Mouse (Mus musculus) inflammation-experienced regulatory T-cells, adult 16 weeks (primary cell): ENCODE data around the gene Lrrc75b. TPM values are rescaled to one million over a fixed set of nuclear protein-coding genes. Genes with fewer than 3 reads are reported as not detected.

Experiments used
- polyA plus RNA-seq: library from polyadenylated mRNA; unstranded; fragments of 100-300 nt; shearing (Covaris generic); gene quantifications from one replicate; pipeline ENCODE4 v1.2.1, GENCODE M21; 2017

Lrrc75b gene
- polyA plus RNA-seq = 0.09 TPM

DNA sequence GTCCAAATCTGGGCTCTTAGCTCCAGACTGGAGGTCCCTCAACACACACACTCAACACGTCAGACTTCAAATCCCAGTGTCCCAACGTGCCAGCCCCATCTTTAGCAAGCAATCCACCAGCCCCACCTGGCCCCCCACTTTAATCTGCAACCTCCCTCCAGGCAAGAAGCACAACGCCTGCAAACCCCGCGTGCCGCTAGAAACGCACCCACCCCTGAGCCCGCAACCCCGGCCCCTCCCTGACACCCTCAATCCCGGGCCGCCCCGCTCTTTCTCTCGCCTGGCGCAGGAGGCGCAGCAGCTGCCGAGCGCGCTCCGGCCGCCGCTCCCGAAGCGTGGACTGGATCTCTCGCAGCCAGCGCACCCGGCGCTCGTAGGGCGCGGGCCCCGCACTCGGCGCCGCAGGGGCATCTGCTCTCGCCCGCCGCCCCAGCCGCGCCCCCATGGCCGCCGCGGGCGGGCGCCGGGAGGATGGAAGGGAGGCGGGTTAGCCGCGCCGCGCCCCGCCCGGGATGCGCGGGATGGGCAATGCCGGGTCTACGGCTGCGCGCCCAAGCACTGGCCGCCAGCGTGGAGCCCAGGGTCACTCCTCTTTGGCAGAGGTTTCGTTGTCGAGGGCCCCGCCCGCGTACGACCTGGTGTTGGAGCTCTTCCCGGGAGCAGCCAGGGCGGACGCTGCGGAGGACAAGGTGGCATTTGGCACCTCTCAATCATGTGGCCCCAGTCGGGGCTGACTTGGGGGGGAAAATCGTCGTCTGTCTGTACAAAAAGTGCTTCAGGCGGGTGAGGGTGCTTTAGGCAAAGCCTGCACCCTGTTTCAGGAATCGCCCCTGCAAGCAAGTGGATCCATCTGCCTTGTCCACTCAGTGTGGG lies at the start of gene Lrrc75b:
Lrrc75b (minus strand) TSS at position 655 of the 873 bp plus-strand sequence.

GRCm38 (mm10) chr10:75589129-75589528 lies 29.0 kb upstream of the Lrrc75b start, which contains the start of gene Ggt5:
Gene Ggt5, plus strand, starts transcription at chr10:75589340.

GRCm38 (mm10) chr10:75561071-75561654 lies 1.0 kb upstream of the Lrrc75b start, which contains the start of gene Ggt1:
Gene Ggt1, plus strand, starts transcription at chr10:75561604.

GRCm38 (mm10) chr10:75517758-75518143 lies 42.4 kb downstream of the Lrrc75b start, which contains the start of gene Gucd1:
Gene Gucd1, minus strand, starts transcription at chr10:75517972.

DNA sequence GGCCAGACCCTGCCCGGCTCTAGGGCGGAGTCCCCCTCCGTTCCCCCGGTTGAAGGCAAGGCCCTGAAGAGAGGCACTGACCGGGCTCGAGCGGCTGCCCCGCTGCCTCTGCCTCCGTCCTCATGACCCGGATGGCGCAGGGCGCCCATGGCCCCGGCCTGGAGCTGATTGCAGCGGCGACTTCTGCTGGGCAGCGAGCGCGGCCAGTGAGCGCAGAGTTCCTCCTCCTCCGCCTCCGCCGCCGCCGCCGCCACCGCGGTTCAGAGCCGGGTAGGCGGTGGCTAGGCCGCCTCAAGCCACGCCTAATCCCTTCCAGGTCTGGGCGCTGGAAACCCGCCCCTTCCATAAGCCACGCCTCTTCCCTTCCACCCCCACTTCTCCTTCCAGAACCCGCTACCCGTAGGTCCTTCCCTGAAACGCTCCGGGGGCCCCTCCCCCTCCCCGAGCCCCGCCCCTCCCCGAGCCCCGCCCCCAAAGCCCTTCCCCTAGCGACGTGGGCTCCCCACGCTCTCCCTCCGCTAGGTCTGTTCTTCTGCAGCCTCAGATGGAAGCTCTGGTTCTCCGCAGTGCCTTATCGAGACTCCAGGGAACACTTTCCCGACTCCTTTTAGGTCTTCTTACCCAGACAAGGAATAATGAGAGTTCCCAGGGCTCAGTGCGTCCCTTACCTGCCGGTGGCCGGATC lies 42.9 kb downstream of the Lrrc75b start, which contains the start of gene Snrpd3:
Snrpd3 (plus strand) TSS at position 479 of the 685 bp plus-strand sequence.

Other genes starting within 250 kb of the Lrrc75b start
- 54.8 TPM for gene Adora2a, start 243.5 kb downstream of the Lrrc75b start, polyA plus RNA-seq
- 0.73 TPM for gene Upb1, start 159.2 kb downstream of the Lrrc75b start, polyA plus RNA-seq
- gene Snrpd3, start 42.8 kb downstream of the Lrrc75b start, polyA plus RNA-seq = 192 TPM
- gene Gucd1, start 42.4 kb downstream of the Lrrc75b start, polyA plus RNA-seq = 27.0 TPM
- gene Ggt1, start 1.3 kb upstream of the Lrrc75b start, polyA plus RNA-seq = 1.9 TPM
- 1.3 TPM for gene Ggt5, start 29.0 kb upstream of the Lrrc75b start, polyA plus RNA-seq
- 34.6 TPM for gene Susd2, start 83.7 kb upstream of the Lrrc75b start, polyA plus RNA-seq
- 65.0 TPM for gene Cabin1, start 204.0 kb upstream of the Lrrc75b start, polyA plus RNA-seq
- 77.2 TPM for gene Ddt, start 213.1 kb upstream of the Lrrc75b start, polyA plus RNA-seq
- not detected for gene Gm20441, start 220.6 kb upstream of the Lrrc75b start, polyA plus RNA-seq
- 13.3 TPM for gene Gstt3, start 221.1 kb upstream of the Lrrc75b start, polyA plus RNA-seq
- gene Gstt1, start 238.3 kb upstream of the Lrrc75b start, polyA plus RNA-seq = 0.66 TPM